Mouse (Mus musculus) cerebellum, adult 8-10 months (tissue): ENCODE data around the gene Nacc1.
"Not testable (repeated sequence)": the region's sequence is repeated elsewhere in the genome, so short reads cannot be mapped to it uniquely, and the experiment has no call there.

Experiments used
- DNase-seq: peaks from one replicate; pipeline ENCODE4 v3.0.0; 2022

Gene Nacc1

GRCm38 (mm10) chr8:84639162-84640009 lies 48.3 kb downstream of the Nacc1 start:
- DNase-seq: peak; percentile 92

- peak; percentile 61 for DNase-seq
These were observed 49.0 kb downstream of the Nacc1 start for GRCm38 (mm10) chr8:84638555-84639161.

- DNase-seq: no peak
These were observed 49.6 kb downstream of the Nacc1 start for GRCm38 (mm10) chr8:84637946-84638554.

GRCm38 (mm10) chr8:84636051-84636691 lies 51.5 kb downstream of the Nacc1 start:
- peak; percentile 65 for DNase-seq

- peak; percentile 56 for DNase-seq
These were observed 52.1 kb downstream of the Nacc1 start for GRCm38 (mm10) chr8:84635397-84636050.

GRCm38 (mm10) chr8:84634849-84635304 lies 52.8 kb downstream of the Nacc1 start:
- peak; percentile 97 for DNase-seq

GRCm38 (mm10) chr8:84633841-84634584 lies 53.6 kb downstream of the Nacc1 start:
- no peak for DNase-seq

- DNase-seq: no peak
These were observed 55.8 kb downstream of the Nacc1 start for GRCm38 (mm10) chr8:84631813-84632212.

GRCm38 (mm10) chr8:84630145-84630544 lies 57.5 kb downstream of the Nacc1 start:
- DNase-seq: no peak

GRCm38 (mm10) chr8:84629586-84629985 lies 58.1 kb downstream of the Nacc1 start:
- DNase-seq: no peak

- not testable (repeated sequence) for DNase-seq
These were observed 64.2 kb downstream of the Nacc1 start for GRCm38 (mm10) chr8:84623425-84623824.

GRCm38 (mm10) chr8:84621102-84621625 lies 66.5 kb downstream of the Nacc1 start:
- DNase-seq: no peak
